Mouse (Mus musculus) adrenal gland, postnatal 25 days (tissue): Measurements from ENCODE around the gene Ppm1b. TPM values are rescaled to one million over a fixed set of nuclear protein-coding genes. Genes with fewer than 3 reads are reported as not detected.
A peak's percentile ranks its signal among the peaks of the same experiment; 100 is the strongest.

Experiments used
- DNase-seq: peaks from one replicate; pipeline ENCODE4 v3.0.0; 2021; ENCODE audit warnings: mixed read lengths
- total RNA-seq: library from RNA; stranded (reverse); gene quantifications from 2 replicates; pipeline ENCODE4 v1.2.3, GENCODE M21; 2021

The Ppm1b gene
- total RNA-seq, 1 experiment from 2014 or later: 172 TPM

GRCm38 (mm10) chr17:84958411-84958911 lies 1.9 kb downstream of the Ppm1b start:
- DNase-seq: peak; percentile 57

GRCm38 (mm10) chr17:84958986-84959664 lies 2.6 kb downstream of the Ppm1b start:
- no peak for DNase-seq

- DNase-seq: no peak
These were observed 3.1 kb downstream of the Ppm1b start for GRCm38 (mm10) chr17:84959665-84960020.

- DNase-seq: no peak
These were observed 3.6 kb downstream of the Ppm1b start for GRCm38 (mm10) chr17:84960136-84960535.

- no peak for DNase-seq
These were observed 5.5 kb downstream of the Ppm1b start for GRCm38 (mm10) chr17:84962046-84962445.

- DNase-seq: no peak
These were observed 7.1 kb downstream of the Ppm1b start for GRCm38 (mm10) chr17:84963651-84964050.

GRCm38 (mm10) chr17:84966231-84966630 lies 9.7 kb downstream of the Ppm1b start:
- DNase-seq: no peak

GRCm38 (mm10) chr17:84967045-84967444 lies 10.5 kb downstream of the Ppm1b start:
- no peak for DNase-seq

- DNase-seq: no peak
These were observed 13.4 kb downstream of the Ppm1b start for GRCm38 (mm10) chr17:84969916-84970315.

- DNase-seq: no peak
These were observed 25.2 kb downstream of the Ppm1b start for GRCm38 (mm10) chr17:84981721-84982120.

GRCm38 (mm10) chr17:84982735-84983134 lies 26.2 kb downstream of the Ppm1b start:
- DNase-seq: no peak

GRCm38 (mm10) chr17:84986368-84986767 lies 29.8 kb downstream of the Ppm1b start:
- no peak for DNase-seq

- DNase-seq: no peak
These were observed 31.4 kb downstream of the Ppm1b start for GRCm38 (mm10) chr17:84987834-84988410.

- DNase-seq: no peak
These were observed 32.0 kb downstream of the Ppm1b start for GRCm38 (mm10) chr17:84988514-84988913.

GRCm38 (mm10) chr17:84995844-84996243 lies 39.3 kb downstream of the Ppm1b start:
- DNase-seq: no peak

GRCm38 (mm10) chr17:84997639-84998038 lies 41.1 kb downstream of the Ppm1b start:
- DNase-seq: no peak

GRCm38 (mm10) chr17:84999636-85000035 lies 43.1 kb downstream of the Ppm1b start:
- no peak for DNase-seq

GRCm38 (mm10) chr17:85013485-85013884 lies 56.9 kb downstream of the Ppm1b start:
- DNase-seq: no peak

- DNase-seq: no peak
These were observed 58.1 kb downstream of the Ppm1b start for GRCm38 (mm10) chr17:85014632-85015031.

GRCm38 (mm10) chr17:85018344-85018743 lies 61.8 kb downstream of the Ppm1b start:
- DNase-seq: no peak

GRCm38 (mm10) chr17:85018794-85019193 lies 62.3 kb downstream of the Ppm1b start:
- DNase-seq: peak; percentile 30

- no peak for DNase-seq
These were observed 63.8 kb downstream of the Ppm1b start for GRCm38 (mm10) chr17:85020343-85020742.

- no peak for DNase-seq
These were observed 67.0 kb downstream of the Ppm1b start for GRCm38 (mm10) chr17:85023247-85024167.
